Mouse (Mus musculus) hindbrain, postnatal 0 days (tissue): ENCODE data around the gene Col23a1. TPM values are rescaled to one million over a fixed set of nuclear protein-coding genes. Genes with fewer than 3 reads are reported as not detected.

ENCODE experiments used
- ATAC-seq: fragments of 200-750 bp; cut with Nextera tagmentation; 2 replicates; pipeline ENCODE4 v1.8.0; 2017; ENCODE audit warnings: mild to moderate bottlenecking, moderate TSS enrichment, moderate library complexity
- DNase-seq: peaks from one replicate; pipeline ENCODE4 v3.0.0-alpha.2; 2015; ENCODE audit warnings: low spot score
- H3K27ac ChIP-seq: fragments of 300-500 bp; sonication (generic); 2 replicates; pipeline ENCODE4 v1.5.1; 2014; ENCODE audit warnings: mild to moderate bottlenecking
- H3K27me3 ChIP-seq: fragments of 300-500 bp; sonication (generic); 2 replicates; pipeline ENCODE4 v1.6.1; 2014; ENCODE audit warnings: low read length, mixed read lengths; ENCODE audit not compliant: insufficient read depth
- H3K36me3 ChIP-seq: fragments of 300-500 bp; sonication (generic); 2 replicates; pipeline ENCODE4 v1.6.1; 2014; ENCODE audit warnings: low read length, mixed read lengths; ENCODE audit not compliant: insufficient read depth
- H3K4me1 ChIP-seq: fragments of 300-500 bp; sonication (generic); 2 replicates; pipeline ENCODE4 v1.6.1; 2014; ENCODE audit warnings: antibody characterized with exemption, low read length, mixed read lengths; ENCODE audit not compliant: insufficient read depth
- H3K4me2 ChIP-seq: fragments of 300-500 bp; sonication (generic); 2 replicates; pipeline ENCODE4 v1.6.1; 2014; ENCODE audit warnings: low read depth, mild to moderate bottlenecking, low read length, moderate library complexity, mixed read lengths
- H3K4me3 ChIP-seq: fragments of 300-500 bp; sonication (generic); 2 replicates; pipeline ENCODE4 v1.5.1; 2014; ENCODE audit warnings: low read length
- H3K9ac ChIP-seq: fragments of 300-500 bp; sonication (generic); replicated peaks from 2 replicates; pipeline ENCODE4 v1.6.1; 2014; ENCODE audit warnings: mild to moderate bottlenecking, low read length, moderate library complexity, mixed read lengths
- H3K9me3 ChIP-seq: fragments of 300-500 bp; sonication (generic); 2 replicates; pipeline ENCODE4 v1.6.1; 2016; ENCODE audit warnings: low read length, mixed read lengths
- CTCF ChIP-seq: IDR thresholded peaks from 2 replicates; pipeline ENCODE4 v1.5.1; 2016; ENCODE audit warnings: antibody characterized with exemption, control low read depth, low read depth
- WGBS: fragments of 180-500 bp; shearing (Covaris S2); extraction: QIAGEN DNeasy Blood & Tissue Kit; methylation state at CpG from one replicate; pipeline ENCODE4 v1.1.7; 2014; 5-methylcytosine and 5-hydroxymethylcytosine counted together
- polyA plus RNA-seq: library from polyadenylated mRNA; unstranded; fragments of >200 nt; fragmentation: Nextera tagmentation; extraction: Ambion mirVana; gene quantifications from 2 replicates; pipeline ENCODE4 v1.2.1, GENCODE M21; 2015
- total RNA-seq: library from RNA; depleted of rRNA; stranded (reverse); fragments of >200 nt; gene quantifications from 2 replicates; pipeline ENCODE4 v1.2.3, GENCODE M21; 2014

Col23a1 gene
- total and polyA plus RNA-seq, 2 experiments from 2014 or later: 9.5 to 17.7 TPM

DNA sequence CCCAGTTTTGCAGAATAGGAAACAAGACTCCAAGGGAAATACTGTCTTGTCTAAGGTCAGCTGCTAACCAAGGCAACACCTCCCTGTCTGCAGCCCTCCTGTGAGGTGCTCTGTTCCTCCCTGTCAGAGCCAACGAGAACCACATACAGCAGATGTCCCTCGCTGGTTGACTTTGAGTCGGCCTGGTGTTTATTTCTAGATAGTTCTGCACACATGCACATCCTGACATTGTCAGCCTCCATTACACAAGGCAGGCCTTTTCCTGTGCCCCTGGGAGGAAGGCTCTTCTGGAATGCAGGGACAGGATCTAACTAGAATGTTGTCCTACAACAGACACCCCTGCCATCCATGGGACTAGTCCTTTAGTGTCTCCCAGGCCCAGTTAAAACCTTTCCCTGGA is 231.7 kb downstream of the Col23a1 start:
- Histone ChIP-seq H3K9ac (no peak overlapping the region), H3K9me3 (no peaks in the 10 kb centered on the region), H3K36me3 (no peaks in the 10 kb centered on the region), H3K4me2 (no peak overlapping the region), H3K27me3 (no peaks in the 10 kb centered on the region), H3K4me3 (no peak overlapping the region), H3K4me1 (no peaks in the 10 kb centered on the region), H3K27ac (no peak overlapping the region)
- no peak for DNase-seq
- TF ChIP-seq CTCF: no peak
- no peak for ATAC-seq
- WGBS: 79% methylated on average over 3 of the region's 3 CpGs

DNA sequence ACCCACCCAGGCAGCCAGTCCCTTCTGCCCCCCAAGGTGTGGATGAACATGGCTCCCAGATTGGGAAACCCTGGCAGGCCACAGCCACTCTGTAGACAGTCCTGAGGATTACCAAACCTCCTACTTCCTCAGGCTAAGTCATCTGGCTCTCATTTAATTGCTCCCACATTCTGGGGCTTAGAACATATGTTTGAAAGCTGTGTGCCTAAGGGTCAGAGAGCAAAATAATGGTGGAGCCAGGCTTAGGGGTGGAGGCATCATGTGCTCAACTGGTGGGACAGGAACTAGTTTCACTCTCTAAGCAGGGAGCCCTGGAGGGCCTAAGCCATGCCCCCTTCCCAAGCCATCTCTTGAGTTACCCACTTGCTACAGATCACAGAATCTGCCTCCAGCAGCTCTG is 233.5 kb downstream of the Col23a1 start:
- H3K4me2 ChIP-seq: no peak overlapping the region
- H3K9me3 ChIP-seq: no peaks in the 10 kb centered on the region
- ATAC-seq (no peak), DNase-seq (no peak)
- no peaks in the 10 kb centered on the region for H3K27me3 ChIP-seq
- H3K4me3 ChIP-seq: no peak overlapping the region
- no peaks in the 10 kb centered on the region for H3K4me1 ChIP-seq
- H3K27ac ChIP-seq: no peak overlapping the region
- no peak for TF ChIP-seq CTCF
- H3K36me3 ChIP-seq: no peaks in the 10 kb centered on the region
- no peak overlapping the region for H3K9ac ChIP-seq

DNA sequence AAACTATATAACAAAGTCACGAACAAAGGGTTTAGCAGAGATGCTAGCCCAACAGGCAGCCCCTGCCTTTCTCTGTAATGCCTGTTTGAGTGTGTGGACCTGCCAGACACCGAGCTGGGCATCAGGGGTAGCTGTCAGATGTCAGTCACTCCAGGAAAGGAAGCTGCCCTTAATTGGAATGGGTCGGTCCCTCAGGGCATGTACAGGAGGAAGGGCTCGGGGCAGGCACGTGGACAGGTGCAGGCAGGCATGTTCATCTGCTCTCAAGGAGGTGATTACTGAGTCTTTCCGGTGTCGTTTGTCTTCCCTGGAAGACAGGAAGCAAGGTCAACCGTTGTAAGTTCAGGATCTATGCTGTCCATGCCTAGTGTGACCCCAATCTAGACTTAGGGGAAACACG is 233.9 kb downstream of the Col23a1 start:
- Histone ChIP-seq H3K27ac (no peak overlapping the region), H3K9ac (no peak overlapping the region), H3K9me3 (no peaks in the 10 kb centered on the region), H3K27me3 (no peaks in the 10 kb centered on the region), H3K4me1 (no peaks in the 10 kb centered on the region), H3K4me3 (no peak overlapping the region), H3K4me2 (no peak overlapping the region), H3K36me3 (no peaks in the 10 kb centered on the region)
- TF ChIP-seq CTCF: no peak
- DNase-seq: no peak
- ATAC-seq: no peak
- 75% methylated on average over 9 of the region's 9 CpGs for WGBS

DNA sequence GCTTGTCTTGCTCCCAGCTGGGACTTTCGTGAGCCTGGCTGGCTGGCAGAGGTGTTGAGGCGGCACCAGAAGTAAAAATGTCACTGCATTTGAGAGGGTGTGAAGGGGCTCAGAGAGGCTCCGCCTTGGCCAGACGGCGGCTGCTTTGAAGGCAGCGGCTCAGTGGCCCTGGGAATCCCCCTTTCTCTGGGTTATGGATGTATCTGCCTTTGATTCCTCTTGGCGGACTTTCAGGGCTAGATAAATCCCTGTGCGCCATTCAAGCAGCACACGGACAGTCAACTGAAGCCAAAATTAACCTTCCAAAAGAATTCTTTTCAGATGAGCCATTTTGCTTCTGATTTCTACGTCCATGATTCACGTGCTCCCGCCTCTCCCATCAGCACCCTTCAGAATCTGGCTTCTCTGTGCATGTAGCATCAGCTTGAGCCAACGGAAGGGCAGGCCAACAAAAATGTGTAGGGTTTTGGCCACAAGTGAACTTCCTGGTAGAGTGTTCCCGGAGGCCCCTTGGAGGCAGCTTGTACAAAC is 237.0 kb downstream of the Col23a1 start:
- H3K9ac ChIP-seq: no peak overlapping the region
- 45% methylated on average over 14 of the region's 14 CpGs for WGBS
- H3K4me1 ChIP-seq: no peaks in the 10 kb centered on the region
- TF ChIP-seq CTCF: no peak
- no peaks in the 10 kb centered on the region for H3K27me3 ChIP-seq
- H3K36me3 ChIP-seq: no peaks in the 10 kb centered on the region
- DNase-seq (peak; percentile 39), ATAC-seq (no peak)
- H3K4me3 ChIP-seq: no peak overlapping the region
- H3K4me2 ChIP-seq: no peak overlapping the region
- H3K27ac ChIP-seq: no peak overlapping the region
- no peaks in the 10 kb centered on the region for H3K9me3 ChIP-seq

DNA sequence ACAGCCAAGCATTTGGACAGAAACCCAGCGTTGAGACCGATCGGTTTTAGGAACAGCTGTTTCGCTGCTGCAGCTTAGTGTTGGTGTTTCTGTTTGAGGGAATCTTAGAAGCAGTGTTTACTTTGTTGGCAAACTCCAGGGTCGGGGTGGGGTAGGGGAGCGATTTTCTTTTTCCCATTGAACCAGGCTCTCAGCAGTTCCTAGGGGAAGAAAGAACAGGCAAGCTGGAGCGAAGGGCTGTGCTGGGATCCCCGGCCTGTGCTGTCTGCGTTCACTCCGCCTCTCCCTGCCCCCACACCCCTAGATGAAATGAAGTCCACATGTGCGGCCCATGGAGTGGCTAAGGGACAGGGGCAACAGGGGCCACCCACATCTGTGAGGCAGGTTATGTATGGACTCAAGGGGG is 243.4 kb downstream of the Col23a1 start:
- Histone ChIP-seq H3K9me3 (no peaks in the 10 kb centered on the region), H3K4me3 (no peak overlapping the region), H3K27ac (no peak overlapping the region), H3K36me3 (no peaks in the 10 kb centered on the region), H3K4me2 (no peak overlapping the region), H3K9ac (no peak overlapping the region), H3K27me3 (no peaks in the 10 kb centered on the region), H3K4me1 (no peaks in the 10 kb centered on the region)
- ATAC-seq (no peak), DNase-seq (no peak)
- no peak for TF ChIP-seq CTCF
- WGBS: 62% methylated on average over 11 of the region's 11 CpGs

DNA sequence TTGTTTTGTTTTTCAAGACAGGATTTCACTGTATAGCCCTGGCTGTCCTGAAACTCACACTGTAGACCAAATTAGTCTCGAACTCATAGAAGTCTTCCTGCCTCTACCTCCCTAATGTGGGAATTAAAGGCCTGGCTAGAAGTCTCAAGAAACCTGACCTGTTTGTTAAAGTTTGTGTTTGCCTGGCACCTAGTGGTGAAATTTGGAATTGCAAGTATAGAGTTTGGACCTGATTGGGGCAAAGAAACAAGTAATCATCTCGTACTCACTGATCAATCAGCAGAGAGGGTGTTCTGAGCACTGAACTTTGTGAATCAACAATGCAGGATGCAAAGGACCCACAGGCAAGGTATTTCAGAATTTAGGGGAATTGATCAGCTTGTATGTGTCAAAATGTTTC is 244.6 kb downstream of the Col23a1 start:
- Histone ChIP-seq H3K27ac (no peak overlapping the region), H3K9me3 (no peaks in the 10 kb centered on the region), H3K36me3 (no peaks in the 10 kb centered on the region), H3K4me1 (no peaks in the 10 kb centered on the region), H3K4me2 (no peak overlapping the region), H3K4me3 (no peak overlapping the region), H3K27me3 (no peaks in the 10 kb centered on the region), H3K9ac (no peak overlapping the region)
- no peak for ATAC-seq
- TF ChIP-seq CTCF: peak; percentile 88
- peak; percentile 79 for DNase-seq
- WGBS: 30% methylated on average over 2 of the region's 2 CpGs

DNA sequence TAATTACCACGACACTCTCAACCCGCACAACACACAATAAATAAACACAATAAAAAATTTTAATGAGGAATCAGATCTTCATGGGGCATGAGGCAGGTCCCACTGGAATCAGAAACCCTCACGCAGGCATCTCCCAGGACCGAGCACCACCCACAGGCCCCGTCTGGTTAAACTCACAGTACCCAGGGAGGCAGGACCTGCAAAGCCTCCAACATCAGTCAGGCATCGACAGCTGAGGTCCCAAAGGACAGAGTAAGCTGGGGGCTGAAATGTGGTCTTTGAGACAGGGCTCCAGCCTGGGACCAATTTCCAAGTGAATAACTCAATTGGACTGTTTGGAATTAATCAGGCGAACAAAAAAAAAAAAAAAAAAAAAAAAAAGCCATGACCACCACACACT is 248.7 kb downstream of the Col23a1 start:
- no peak for TF ChIP-seq CTCF
- no peak overlapping the region for H3K27ac ChIP-seq
- no peak overlapping the region for H3K4me2 ChIP-seq
- H3K4me3 ChIP-seq: no peak overlapping the region
- ATAC-seq (no peak), DNase-seq (no peak)
- H3K9ac ChIP-seq: no peak overlapping the region
- 33% methylated on average over 7 of the region's 7 CpGs for WGBS
- no peaks in the 10 kb centered on the region for H3K36me3 ChIP-seq
- H3K27me3 ChIP-seq: no peaks in the 10 kb centered on the region
- H3K4me1 ChIP-seq: no peaks in the 10 kb centered on the region
- H3K9me3 ChIP-seq: no peaks in the 10 kb centered on the region
